Mouse (Mus musculus): Measurements from ENCODE around the gene Macf1.

GRCm38 (mm10) chr4:123411732-123412527 is 272.2 kb downstream of the Macf1 start:
- TF ChIP-seq POLR2A (IDR thresholded peaks at IDR 0.05; ENCODE audit: insufficient read depth, low read length): no peak
- no peak for TF ChIP-seq CTCF (IDR thresholded peaks at IDR 0.05; ENCODE audit: low read depth, low read length)
- no peak for TF ChIP-seq EP300 (IDR thresholded peaks at IDR 0.05; ENCODE audit: insufficient read depth, low read depth, low read length)

Measured in ES-Bruce4 (cell line).